Mouse (Mus musculus) lung, adult 2 months (tissue): ENCODE results near the gene Rd3l. TPM values are rescaled to one million over a fixed set of nuclear protein-coding genes. Genes with fewer than 3 reads are reported as not detected.

Experiments
- DNase-seq: peaks from one replicate; pipeline ENCODE4 v3.0.0; 2022
- H3K4me1 ChIP-seq: fragments of 200-500 bp; 2 replicates; pipeline ENCODE4 v1.6.1; 2011; ENCODE audit warnings: low read length; ENCODE audit not compliant: control insufficient read depth, insufficient read depth
- H3K4me3 ChIP-seq: fragments of 200-500 bp; replicated peaks from 2 replicates; pipeline ENCODE3; 2011; ENCODE audit warnings: low read depth, mild to moderate bottlenecking, control low read depth, low read length; ENCODE audit errors: extremely low read depth
- CTCF ChIP-seq: fragments of 200-500 bp; IDR thresholded peaks from 2 replicates; pipeline ENCODE4 v1.5.1; 2011; ENCODE audit warnings: mild to moderate bottlenecking, low read length, control low read depth; ENCODE audit not compliant: insufficient read depth
- POLR2A ChIP-seq: fragments of 200-500 bp; IDR thresholded peaks from 2 replicates; pipeline ENCODE4 v1.6.1; 2011; ENCODE audit warnings: low read depth, mild to moderate bottlenecking, control low read depth, low read length, borderline replicate concordance; ENCODE audit errors: extremely low read depth
- WGBS: fragments of 180-500 bp; shearing (Covaris S2); methylation state at CpG from one replicate; pipeline ENCODE4 v1.1.7; 2018; 5-methylcytosine and 5-hydroxymethylcytosine counted together
- polyA plus RNA-seq: library from polyadenylated mRNA; depleted of rRNA; stranded (reverse); fragments of >200 nt; gene quantifications from 2 replicates; pipeline ENCODE4 v1.2.3, GENCODE M21; 2012

Gene Rd3l
- polyA plus RNA-seq, 1 experiment: not detected

- WGBS: 19% methylated on average over 8 of the region's 8 CpGs
- no peak for TF ChIP-seq POLR2A
- TF ChIP-seq CTCF: peak; percentile 52
- DNase-seq: peak; percentile 55
- Histone ChIP-seq H3K4me3 (no peak overlapping the region), H3K4me1 (no peaks in the 10 kb centered on the region)
Measured at GRCm38 (mm10) chr12:112001223-112001622, 20.1 kb upstream of the Rd3l start.

GRCm38 (mm10) chr12:111999735-112000134 lies 18.6 kb upstream of the Rd3l start:
- Histone ChIP-seq H3K4me3 (no peak overlapping the region), H3K4me1 (no peaks in the 10 kb centered on the region)
- 87% methylated on average over 7 of the region's 7 CpGs for WGBS
- no peak for TF ChIP-seq CTCF
- no peak for TF ChIP-seq POLR2A
- no peak for DNase-seq

DNA sequence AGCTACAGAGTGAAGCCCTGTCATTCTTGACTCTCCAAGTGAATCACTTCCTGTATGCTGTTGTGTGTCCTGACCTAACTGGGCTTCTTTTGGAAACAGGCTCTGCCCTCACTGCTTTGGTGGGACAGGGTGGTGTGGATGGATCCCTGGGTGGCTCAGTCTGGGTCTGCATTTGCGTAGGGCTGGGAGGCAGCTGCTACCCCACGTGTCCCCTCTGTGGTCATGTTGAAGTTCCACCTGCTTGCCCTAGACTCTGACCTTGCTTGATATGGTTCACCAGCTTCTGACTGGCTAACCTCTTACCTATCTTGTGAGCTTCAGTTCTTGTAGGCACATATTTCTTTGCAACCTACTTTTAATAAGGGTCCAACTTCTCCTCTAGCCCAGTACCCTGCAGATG lies 14.0 kb upstream of the Rd3l start:
- 85% methylated on average over 2 of the region's 2 CpGs for WGBS
- TF ChIP-seq POLR2A: no peak
- no peak for TF ChIP-seq CTCF
- no peak overlapping the region for H3K4me3 ChIP-seq
- H3K4me1 ChIP-seq: no peaks in the 10 kb centered on the region
- no peak for DNase-seq

DNA sequence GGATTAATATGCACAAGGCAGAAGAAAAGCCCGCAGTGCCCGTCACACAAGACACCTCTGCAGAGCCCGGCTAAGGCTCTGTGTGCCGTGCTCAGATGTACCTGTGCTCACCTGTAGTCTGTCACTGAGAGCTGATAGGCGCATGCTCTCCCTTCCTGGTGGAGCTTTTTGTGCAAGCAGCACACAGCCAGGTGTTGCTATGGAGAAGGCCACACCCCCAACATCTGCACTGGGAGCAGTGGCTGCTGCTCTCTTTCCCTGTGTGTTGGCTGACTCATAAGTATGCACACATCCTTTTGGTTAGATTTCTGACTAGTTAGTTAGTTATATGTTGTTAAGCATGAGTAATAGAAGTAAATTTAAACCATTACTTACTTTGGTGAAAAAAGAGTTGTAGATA lies 11.5 kb upstream of the Rd3l start:
- 87% methylated on average over 5 of the region's 5 CpGs for WGBS
- Histone ChIP-seq H3K4me3 (no peak overlapping the region), H3K4me1 (no peaks in the 10 kb centered on the region)
- no peak for DNase-seq
- TF ChIP-seq CTCF (no peak), POLR2A (no peak)

- TF ChIP-seq CTCF (no peak), POLR2A (no peak)
- no peak for DNase-seq
- WGBS: 39% methylated on average over 9 of the region's 9 CpGs
- no peak overlapping the region for H3K4me3 ChIP-seq
- H3K4me1 ChIP-seq: no peaks in the 10 kb centered on the region
Measured at GRCm38 (mm10) chr12:111986756-111987155, 5.6 kb upstream of the Rd3l start.

- 62% methylated on average over 2 of the region's 2 CpGs for WGBS
- TF ChIP-seq POLR2A: no peak
- no peak for TF ChIP-seq CTCF
- no peak overlapping the region for H3K4me3 ChIP-seq
- H3K4me1 ChIP-seq: no peaks in the 10 kb centered on the region
- DNase-seq: no peak
Measured at GRCm38 (mm10) chr12:111983165-111983564, 2.0 kb upstream of the Rd3l start.

DNA sequence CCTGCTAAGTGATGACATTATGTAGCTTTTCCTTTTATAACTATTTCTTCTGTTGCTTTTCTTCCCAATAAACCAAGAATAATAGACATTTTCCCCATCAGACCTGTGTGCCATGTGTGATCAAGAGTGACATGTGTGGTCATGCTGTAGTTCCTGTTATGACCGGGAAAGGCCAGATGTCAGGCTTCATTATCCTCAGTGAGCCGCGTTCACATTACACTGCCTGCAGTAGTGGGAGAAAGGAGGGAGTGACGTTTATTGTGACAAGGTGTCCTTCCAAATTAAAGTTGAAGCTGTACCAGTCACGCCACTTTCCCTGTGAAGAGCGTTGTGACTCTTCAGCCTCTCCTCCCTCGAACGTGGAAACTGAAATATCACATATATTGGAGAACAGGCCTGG lies 714 bp upstream of the Rd3l start:
- no peaks in the 10 kb centered on the region for H3K4me1 ChIP-seq
- TF ChIP-seq POLR2A (no peak), CTCF (no peak)
- DNase-seq: no peak
- H3K4me3 ChIP-seq: no peak overlapping the region
- WGBS: 64% methylated on average over 8 of the region's 8 CpGs

GRCm38 (mm10) chr12:111978274-111978673 lies 2.8 kb downstream of the Rd3l start:
- DNase-seq: no peak
- no peak for TF ChIP-seq CTCF
- TF ChIP-seq POLR2A: no peak
- Histone ChIP-seq H3K4me1 (no peaks in the 10 kb centered on the region), H3K4me3 (no peak overlapping the region)
- 55% methylated on average over 6 of the region's 6 CpGs for WGBS

DNA sequence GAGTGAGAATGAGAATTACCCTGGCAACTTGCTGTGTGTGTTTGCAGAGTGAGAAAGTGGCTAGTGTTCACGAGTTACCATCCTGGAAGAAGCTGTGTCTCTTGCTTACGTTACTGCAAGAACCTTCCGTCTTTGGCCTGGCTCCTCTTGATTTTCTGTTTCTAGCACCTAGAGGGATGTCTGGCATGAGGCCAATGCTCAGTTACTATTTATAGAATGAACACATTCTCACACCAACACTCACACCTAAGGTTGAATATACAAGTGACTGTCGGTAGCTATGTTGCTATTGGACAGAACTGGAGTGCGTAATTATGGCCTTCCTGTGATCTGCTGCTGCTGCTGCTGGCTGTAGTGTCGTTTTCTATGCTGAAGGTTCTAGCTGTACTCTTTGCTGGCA lies 4.0 kb downstream of the Rd3l start:
- 26% methylated on average over 6 of the region's 6 CpGs for WGBS
- H3K4me3 ChIP-seq: no peak overlapping the region
- no peaks in the 10 kb centered on the region for H3K4me1 ChIP-seq
- TF ChIP-seq CTCF (no peak), POLR2A (no peak)
- no peak for DNase-seq

GRCm38 (mm10) chr12:111974578-111974977 lies 6.5 kb downstream of the Rd3l start:
- 59% methylated on average over 6 of the region's 6 CpGs for WGBS
- TF ChIP-seq POLR2A: no peak
- no peak for TF ChIP-seq CTCF
- Histone ChIP-seq H3K4me3 (no peak overlapping the region), H3K4me1 (no peaks in the 10 kb centered on the region)
- DNase-seq: no peak
